Mouse (Mus musculus) kidney, adult 2 months (tissue): ENCODE data around the gene Id2. TPM values are rescaled to one million over a fixed set of nuclear protein-coding genes. Genes with fewer than 3 reads are reported as not detected.

Experiments
- DNase-seq: peaks from one replicate; pipeline ENCODE4 v3.0.0; 2021
- H3K27ac ChIP-seq: fragments of 200-500 bp; 2 replicates; pipeline ENCODE4 v1.5.1; 2012; ENCODE audit warnings: low read depth, low read length, control low read depth, inconsistent platforms; ENCODE audit not compliant: insufficient read depth
- H3K27me3 ChIP-seq: fragments of 200-500 bp; replicated peaks from 2 replicates; pipeline ENCODE4 v1.6.1; 2012; ENCODE audit warnings: mild to moderate bottlenecking, moderate library complexity, low read length, inconsistent platforms; ENCODE audit not compliant: control insufficient read depth, insufficient read depth
- H3K36me3 ChIP-seq: fragments of 200-500 bp; 2 replicates; pipeline ENCODE4 v1.6.1; 2012; ENCODE audit warnings: mild to moderate bottlenecking, moderate library complexity, low read length, inconsistent platforms; ENCODE audit not compliant: control insufficient read depth, insufficient read depth
- H3K4me1 ChIP-seq: fragments of 200-500 bp; 2 replicates; pipeline ENCODE4 v1.6.1; 2011; ENCODE audit warnings: low read length; ENCODE audit not compliant: control insufficient read depth, insufficient read depth
- H3K4me3 ChIP-seq: fragments of 200-500 bp; 2 replicates; pipeline ENCODE4 v1.5.1; 2011; ENCODE audit warnings: mild to moderate bottlenecking, low read depth, low read length, control low read depth; ENCODE audit not compliant: insufficient read depth
- CTCF ChIP-seq: fragments of 200-500 bp; conservative IDR thresholded peaks from 2 replicates; pipeline ENCODE4 v1.5.1; 2011; ENCODE audit warnings: low read depth, mild to moderate bottlenecking, control low read depth, low read length, moderate library complexity, mixed read lengths; ENCODE audit not compliant: insufficient read depth, insufficient read length
- POLR2A ChIP-seq: fragments of 200-500 bp; IDR thresholded peaks from one replicate; pipeline ENCODE4 v1.6.1; 2011; ENCODE audit warnings: low read depth, low read length, control low read depth
- WGBS: fragments of 180-500 bp; shearing (Covaris S2); methylation state at CpG from one replicate; pipeline ENCODE4 v1.1.7; 2018; 5-methylcytosine and 5-hydroxymethylcytosine counted together
- polyA plus RNA-seq: library from polyadenylated mRNA; depleted of rRNA; stranded (reverse); fragments of >200 nt; gene quantifications from 2 replicates; pipeline ENCODE4 v1.2.3, GENCODE M21; 2012

The Id2 gene
- polyA plus RNA-seq, 1 experiment: 476 TPM

GRCm38 (mm10) chr12:25083260-25084178 lies 13.4 kb downstream of the Id2 start:
- 40% methylated on average over 26 of the region's 26 CpGs for WGBS
- Histone ChIP-seq H3K27ac (no peak overlapping the region), H3K4me3 (no peak overlapping the region), H3K27me3 (no peaks in the 10 kb centered on the region), H3K36me3 (no peaks in the 10 kb centered on the region), H3K4me1 (0 out of 2 replicates have a peak, but pooled peaks cover 9% of the 10 kb centered on the region)
- TF ChIP-seq CTCF (no peak), POLR2A (no peak)
- DNase-seq: no peak

- 91% methylated on average over 3 of the region's 3 CpGs for WGBS
- TF ChIP-seq CTCF (no peak), POLR2A (no peak)
- no peaks in the 10 kb centered on the region for H3K27me3 ChIP-seq
- no peaks in the 10 kb centered on the region for H3K36me3 ChIP-seq
- H3K27ac ChIP-seq: no peak overlapping the region
- no peak overlapping the region for H3K4me3 ChIP-seq
- no peak for DNase-seq
- H3K4me1 ChIP-seq: no peaks in the 10 kb centered on the region
Measured at GRCm38 (mm10) chr12:25074344-25074743, 22.6 kb downstream of the Id2 start.

DNA sequence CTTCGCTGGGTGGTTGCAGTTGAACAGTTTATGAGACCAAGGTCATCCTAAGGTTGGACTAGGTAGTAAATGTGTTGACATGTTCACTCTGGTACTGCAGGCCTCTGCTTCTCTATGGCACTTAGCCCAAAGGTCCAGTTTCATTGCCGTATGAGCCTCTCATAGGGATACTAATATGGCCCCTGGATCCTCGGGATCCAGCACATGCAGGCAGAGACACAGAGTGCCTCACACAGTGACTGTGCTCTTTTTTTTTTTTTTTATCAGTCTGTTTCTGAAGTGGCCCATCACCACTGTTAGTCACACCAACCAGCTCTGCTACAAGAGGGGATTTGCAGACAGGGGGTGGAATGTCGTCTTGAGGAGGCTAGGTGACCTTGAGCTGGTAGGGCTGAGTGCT lies 23.6 kb downstream of the Id2 start:
- Histone ChIP-seq H3K36me3 (no peaks in the 10 kb centered on the region), H3K4me1 (no peaks in the 10 kb centered on the region), H3K4me3 (no peak overlapping the region), H3K27ac (no peak overlapping the region), H3K27me3 (no peaks in the 10 kb centered on the region)
- DNase-seq: no peak
- TF ChIP-seq POLR2A (no peak), CTCF (no peak)
- WGBS: 54% methylated on average over 4 of the region's 4 CpGs

- no peak for DNase-seq
- Histone ChIP-seq H3K27me3 (no peaks in the 10 kb centered on the region), H3K4me3 (no peak overlapping the region), H3K27ac (no peak overlapping the region), H3K4me1 (no peaks in the 10 kb centered on the region), H3K36me3 (peaks cover 3% of the 10 kb centered on the region)
- TF ChIP-seq POLR2A (no peak), CTCF (no peak)
- 46% methylated on average over 6 of the region's 6 CpGs for WGBS
Measured at GRCm38 (mm10) chr12:25062264-25062663, 34.7 kb downstream of the Id2 start.

- no peaks in the 10 kb centered on the region for H3K27me3 ChIP-seq
- DNase-seq: no peak
- H3K27ac ChIP-seq: no peak overlapping the region
- 69% methylated on average over 7 of the region's 7 CpGs for WGBS
- peaks cover 8% of the 10 kb centered on the region for H3K36me3 ChIP-seq
- TF ChIP-seq CTCF (no peak), POLR2A (no peak)
- no peaks in the 10 kb centered on the region for H3K4me1 ChIP-seq
- no peak overlapping the region for H3K4me3 ChIP-seq
Measured at GRCm38 (mm10) chr12:25060901-25061300, 36.0 kb downstream of the Id2 start.

GRCm38 (mm10) chr12:25059487-25060200 lies 37.3 kb downstream of the Id2 start:
- 74% methylated on average over 9 of the region's 9 CpGs for WGBS
- no peaks in the 10 kb centered on the region for H3K4me1 ChIP-seq
- H3K36me3 ChIP-seq: peaks cover 8% of the 10 kb centered on the region
- H3K27ac ChIP-seq: no peak overlapping the region
- no peak overlapping the region for H3K4me3 ChIP-seq
- TF ChIP-seq CTCF (no peak), POLR2A (no peak)
- no peak for DNase-seq
- no peaks in the 10 kb centered on the region for H3K27me3 ChIP-seq

GRCm38 (mm10) chr12:25054963-25055362 lies 42.0 kb downstream of the Id2 start:
- Histone ChIP-seq H3K4me3 (no peak overlapping the region), H3K4me1 (no peaks in the 10 kb centered on the region), H3K36me3 (peaks cover 17% of the 10 kb centered on the region), H3K27me3 (no peaks in the 10 kb centered on the region), H3K27ac (no peak overlapping the region)
- DNase-seq: peak; percentile 19
- TF ChIP-seq POLR2A (no peak), CTCF (no peak)
- 56% methylated on average over 4 of the region's 4 CpGs for WGBS

- 69% methylated on average over 7 of the region's 7 CpGs for WGBS
- DNase-seq: no peak
- peaks cover 17% of the 10 kb centered on the region for H3K36me3 ChIP-seq
- H3K27ac ChIP-seq: no peak overlapping the region
- TF ChIP-seq POLR2A: no peak
- TF ChIP-seq CTCF: no peak
- no peaks in the 10 kb centered on the region for H3K4me1 ChIP-seq
- H3K4me3 ChIP-seq: no peak overlapping the region
- no peaks in the 10 kb centered on the region for H3K27me3 ChIP-seq
Measured at GRCm38 (mm10) chr12:25054511-25054910, 42.4 kb downstream of the Id2 start.
